Mouse (Mus musculus): ENCODE data around the gene Hnrnpul2. TPM values are rescaled to one million over a fixed set of nuclear protein-coding genes. Genes with fewer than 3 reads are reported as not detected.

Hnrnpul2 gene
- polyA plus RNA-seq, 1 experiment: 78.5 TPM

- Histone ChIP-seq H3K4me1 (ENCODE audit: control insufficient read depth, insufficient read depth, low read length) (peaks cover 3% of the 10 kb centered on the region; the same call in 1 of the 2 replicates), H3K27ac (ENCODE audit: insufficient read depth, low read length) (no peak overlapping the region), H3K4me3 (ENCODE audit: insufficient read depth, low read length) (no peak overlapping the region)
- no peak for TF ChIP-seq POLR2A (IDR thresholded peaks at IDR 0.05; ENCODE audit: extremely low read depth, insufficient read depth, low read length)
- no peak for TF ChIP-seq CTCF (IDR thresholded peaks at IDR 0.05; ENCODE audit: extremely low read depth, insufficient read depth, low read length)
Measured at GRCm38 (mm10) chr19:8817001-8817400, 2.8 kb upstream of the Hnrnpul2 start.

- TF ChIP-seq CTCF (IDR thresholded peaks at IDR 0.05; ENCODE audit: extremely low read depth, insufficient read depth, low read length): no peak
- TF ChIP-seq POLR2A (IDR thresholded peaks at IDR 0.05; ENCODE audit: extremely low read depth, insufficient read depth, low read length): no peak
- Histone ChIP-seq H3K27ac (ENCODE audit: insufficient read depth, low read length) (no peak overlapping the region), H3K4me1 (ENCODE audit: control insufficient read depth, insufficient read depth, low read length) (peaks cover 3% of the 10 kb centered on the region; the same call in 1 of the 2 replicates), H3K4me3 (ENCODE audit: insufficient read depth, low read length) (peak overlapping the region; percentile 68)
Measured at GRCm38 (mm10) chr19:8818301-8818798, 1.5 kb upstream of the Hnrnpul2 start.

DNA sequence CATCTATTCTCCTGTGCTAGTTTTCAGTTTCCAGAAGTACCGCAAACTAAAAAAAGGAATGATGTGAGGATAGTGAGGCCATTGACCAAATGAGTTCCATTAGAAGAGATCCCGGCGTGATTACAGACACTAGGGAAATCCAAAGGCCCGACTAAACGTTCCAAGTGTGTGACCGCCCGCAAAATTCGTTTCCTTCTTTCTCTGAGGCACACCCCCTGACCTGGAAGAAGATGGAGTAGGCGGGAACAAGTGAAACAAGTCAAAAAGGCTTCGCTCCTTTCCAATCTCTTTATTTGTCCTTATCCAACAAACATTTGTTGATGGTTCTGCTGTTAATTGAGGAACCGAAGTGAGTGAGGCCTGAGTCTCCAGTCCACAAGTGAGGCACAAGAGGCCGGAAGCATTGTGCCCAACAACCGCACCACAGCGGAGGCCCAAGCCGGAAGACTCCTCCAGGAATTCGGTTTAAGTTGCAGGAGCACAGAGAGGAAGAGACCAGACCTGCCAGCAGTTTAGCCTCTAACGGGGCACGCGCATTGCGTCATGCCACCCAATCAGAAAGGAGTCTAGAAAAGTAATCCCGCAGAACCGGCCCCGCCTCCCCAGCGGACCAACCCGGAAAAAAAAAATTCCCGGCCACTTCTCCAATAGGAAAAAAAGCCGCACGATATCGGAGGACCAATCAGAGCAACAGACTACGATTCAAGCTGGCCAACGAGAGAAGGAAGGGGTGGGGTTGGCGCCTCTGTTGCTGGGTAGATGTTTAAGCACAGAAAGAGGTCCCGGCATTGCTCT is 812 bp upstream of the Hnrnpul2 start, which contains the start of gene Ttc9c:
Ttc9c (minus strand) TSS at position 533 of the 795 bp plus-strand sequence.
- Histone ChIP-seq H3K27ac (ENCODE audit: insufficient read depth, low read length) (peak within 1 kb of the TSS; percentile 97), H3K4me1 (ENCODE audit: control insufficient read depth, insufficient read depth, low read length) (peaks cover 3% of the 10 kb centered on the region; the same call in 1 of the 2 replicates), H3K4me3 (ENCODE audit: insufficient read depth, low read length) (peak within 1 kb of the TSS; percentile 68)
- TF ChIP-seq CTCF (IDR thresholded peaks at IDR 0.05; ENCODE audit: extremely low read depth, insufficient read depth, low read length): no peak
- TF ChIP-seq POLR2A (IDR thresholded peaks at IDR 0.05; ENCODE audit: extremely low read depth, insufficient read depth, low read length): peak; percentile 94

- H3K27ac ChIP-seq (ENCODE audit: insufficient read depth, low read length): peak overlapping the region; percentile 89
- peak overlapping the region; percentile 68 for H3K4me3 ChIP-seq (ENCODE audit: insufficient read depth, low read length)
- TF ChIP-seq CTCF (IDR thresholded peaks at IDR 0.05; ENCODE audit: extremely low read depth, insufficient read depth, low read length) (no peak), POLR2A (IDR thresholded peaks at IDR 0.05; ENCODE audit: extremely low read depth, insufficient read depth, low read length) (no peak)
- H3K4me1 ChIP-seq (ENCODE audit: control insufficient read depth, insufficient read depth, low read length): peaks cover 3% of the 10 kb centered on the region; the same call in 1 of the 2 replicates
Measured at GRCm38 (mm10) chr19:8820424-8820956, 680 bp downstream of the Hnrnpul2 start.

DNA sequence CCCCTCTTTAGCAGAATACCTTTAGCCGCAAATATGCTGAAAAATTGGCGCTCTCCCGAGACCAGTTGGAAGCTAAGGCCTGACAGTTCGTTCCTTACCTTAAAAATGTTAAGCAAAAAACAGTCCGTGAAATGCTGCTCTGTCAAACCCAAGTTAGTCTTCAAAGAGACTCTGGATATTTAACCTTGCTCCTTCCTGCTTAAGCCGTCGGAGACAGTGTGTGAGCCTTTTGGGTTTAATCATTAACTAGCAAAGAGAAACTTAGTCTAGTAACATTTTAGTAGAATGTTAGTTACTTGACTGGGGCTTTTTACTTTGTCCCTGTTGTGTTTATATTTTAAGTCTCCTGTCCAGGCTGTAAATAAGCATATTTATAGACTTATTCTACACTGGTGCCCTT is 1.3 kb downstream of the Hnrnpul2 start:
- Histone ChIP-seq H3K27ac (ENCODE audit: insufficient read depth, low read length) (no peak overlapping the region), H3K4me1 (ENCODE audit: control insufficient read depth, insufficient read depth, low read length) (peaks cover 3% of the 10 kb centered on the region; the same call in 1 of the 2 replicates), H3K4me3 (ENCODE audit: insufficient read depth, low read length) (peak overlapping the region; percentile 68)
- no peak for TF ChIP-seq POLR2A (IDR thresholded peaks at IDR 0.05; ENCODE audit: extremely low read depth, insufficient read depth, low read length)

DNA sequence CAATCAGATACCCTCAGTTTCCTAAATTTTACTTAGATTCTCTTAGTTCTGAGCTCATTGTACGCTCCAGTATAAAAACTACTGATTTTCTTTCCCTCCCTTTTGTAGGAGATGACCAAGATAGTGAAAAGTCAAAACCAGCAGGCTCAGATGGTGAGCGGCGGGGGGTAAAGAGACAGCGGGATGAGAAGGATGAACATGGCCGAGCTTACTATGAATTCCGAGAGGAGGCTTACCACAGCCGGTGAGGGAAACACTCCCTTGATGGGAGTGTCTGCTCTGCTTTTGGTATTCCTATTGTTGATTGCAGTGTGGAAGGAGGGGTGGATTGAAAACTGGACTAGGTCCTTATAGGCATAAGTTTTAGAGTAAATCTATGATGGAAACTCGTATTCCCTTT is 2.9 kb downstream of the Hnrnpul2 start:
- Histone ChIP-seq H3K27ac (ENCODE audit: insufficient read depth, low read length) (no peak overlapping the region), H3K4me3 (ENCODE audit: insufficient read depth, low read length) (no peak overlapping the region; the same call in 1 of the 2 replicates), H3K4me1 (ENCODE audit: control insufficient read depth, insufficient read depth, low read length) (peaks cover 2% of the 10 kb centered on the region; the same call in 1 of the 2 replicates)
- TF ChIP-seq POLR2A (IDR thresholded peaks at IDR 0.05; ENCODE audit: extremely low read depth, insufficient read depth, low read length): no peak
- no peak for TF ChIP-seq CTCF (IDR thresholded peaks at IDR 0.05; ENCODE audit: extremely low read depth, insufficient read depth, low read length)

- no peak within 1 kb of the TSS for H3K4me3 ChIP-seq (ENCODE audit: insufficient read depth, low read length)
- peak within 1 kb of the TSS; percentile 35; the same call in 1 of the 2 replicates for H3K27ac ChIP-seq (ENCODE audit: insufficient read depth, low read length)
- no peaks in the 10 kb centered on the region for H3K4me1 ChIP-seq (ENCODE audit: control insufficient read depth, insufficient read depth, low read length)
- TF ChIP-seq POLR2A (IDR thresholded peaks at IDR 0.05; ENCODE audit: extremely low read depth, insufficient read depth, low read length): no peak
- no peak for TF ChIP-seq CTCF (IDR thresholded peaks at IDR 0.05; ENCODE audit: extremely low read depth, insufficient read depth, low read length)
Measured at GRCm38 (mm10) chr19:8829660-8830059, 9.8 kb downstream of the Hnrnpul2 start, which contains the start of gene AC129217.1. AC129217.1 (plus strand) TSS chr19:8829773.

DNA sequence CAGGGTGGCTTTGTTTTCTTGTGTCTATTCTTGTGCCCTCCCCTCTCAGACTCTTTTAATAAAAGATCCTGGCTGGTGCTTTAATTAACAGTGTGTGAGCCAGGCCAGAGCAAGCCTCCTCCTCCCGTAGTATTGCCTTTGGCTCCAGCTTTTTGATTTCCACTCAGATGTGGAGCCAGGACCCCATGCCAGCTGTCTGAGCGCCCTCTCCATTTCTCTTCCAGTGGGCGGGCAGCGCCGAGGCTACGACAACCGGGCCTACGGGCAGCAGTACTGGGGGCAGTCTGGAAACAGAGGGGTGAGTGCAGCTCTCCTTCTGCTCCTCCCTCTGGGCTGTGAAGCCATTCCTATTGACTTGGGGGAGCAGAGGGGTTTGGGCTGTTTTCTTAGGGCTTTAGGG is 10.9 kb downstream of the Hnrnpul2 start:
- Histone ChIP-seq H3K4me1 (ENCODE audit: control insufficient read depth, insufficient read depth, low read length) (no peaks in the 10 kb centered on the region), H3K27ac (ENCODE audit: insufficient read depth, low read length) (no peak overlapping the region), H3K4me3 (ENCODE audit: insufficient read depth, low read length) (no peak overlapping the region)
- TF ChIP-seq CTCF (IDR thresholded peaks at IDR 0.05; ENCODE audit: extremely low read depth, insufficient read depth, low read length) (no peak), POLR2A (IDR thresholded peaks at IDR 0.05; ENCODE audit: extremely low read depth, insufficient read depth, low read length) (no peak)

DNA sequence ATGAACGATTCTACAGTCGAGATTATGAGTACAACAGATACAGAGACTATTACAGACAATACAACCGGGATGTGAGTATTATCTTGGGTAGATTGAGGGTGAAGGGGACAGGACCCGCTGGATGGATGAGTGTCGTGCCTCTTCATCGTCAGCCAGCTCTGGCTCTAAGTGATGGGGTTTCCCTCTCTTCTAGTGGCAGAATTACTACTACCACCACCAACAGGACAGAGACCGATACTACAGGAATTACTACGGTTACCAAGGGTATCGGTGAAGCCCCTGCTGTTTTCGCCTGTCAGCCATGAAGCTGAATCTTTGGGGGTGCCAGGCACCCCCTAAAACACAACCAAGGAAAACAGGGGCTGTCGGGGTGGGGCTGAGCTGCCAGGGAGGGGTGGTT is 11.5 kb downstream of the Hnrnpul2 start:
- Histone ChIP-seq H3K4me3 (ENCODE audit: insufficient read depth, low read length) (no peak overlapping the region), H3K27ac (ENCODE audit: insufficient read depth, low read length) (no peak overlapping the region), H3K4me1 (ENCODE audit: control insufficient read depth, insufficient read depth, low read length) (no peaks in the 10 kb centered on the region)
- TF ChIP-seq POLR2A (IDR thresholded peaks at IDR 0.05; ENCODE audit: extremely low read depth, insufficient read depth, low read length) (no peak), CTCF (IDR thresholded peaks at IDR 0.05; ENCODE audit: extremely low read depth, insufficient read depth, low read length) (no peak)

Data from cortical plate, adult 2 months (tissue).